Mouse (Mus musculus) heart, postnatal 0 days (tissue): ENCODE measurements around the gene Csnk1g1. TPM values are rescaled to one million over a fixed set of nuclear protein-coding genes. Genes with fewer than 3 reads are reported as not detected.

Source experiments
- ATAC-seq: fragments of 200-750 bp; cut with Nextera tagmentation; 2 replicates; pipeline ENCODE4 v1.8.0; 2017; ENCODE audit warnings: low read depth, moderate number of reproducible peaks, moderate library complexity; ENCODE audit not compliant: insufficient read depth
- DNase-seq: peaks from one replicate; pipeline ENCODE4 v3.0.0-alpha.2; 2016; ENCODE audit warnings: low spot score
- H3K27ac ChIP-seq: fragments of 300-500 bp; sonication (generic); 2 replicates; pipeline ENCODE4 v1.5.1; 2014; ENCODE audit warnings: low read depth, mild to moderate bottlenecking
- H3K27me3 ChIP-seq: fragments of 300-500 bp; sonication (generic); 2 replicates; pipeline ENCODE4 v1.6.1; 2014; ENCODE audit warnings: low read length, mixed read lengths; ENCODE audit not compliant: control insufficient read depth, insufficient read depth
- H3K36me3 ChIP-seq: fragments of 300-500 bp; sonication (generic); replicated peaks from 2 replicates; pipeline ENCODE4 v1.6.1; 2014; ENCODE audit warnings: low read length, mixed read lengths; ENCODE audit not compliant: control insufficient read depth, insufficient read depth
- H3K4me1 ChIP-seq: fragments of 300-500 bp; sonication (generic); 2 replicates; pipeline ENCODE4 v1.6.1; 2014; ENCODE audit warnings: antibody characterized with exemption; ENCODE audit not compliant: control insufficient read depth, insufficient read depth
- H3K4me2 ChIP-seq: fragments of 300-500 bp; sonication (generic); 2 replicates; pipeline ENCODE4 v1.6.1; 2014; ENCODE audit warnings: low read depth, mild to moderate bottlenecking, low read length, moderate library complexity
- H3K4me3 ChIP-seq: fragments of 300-500 bp; sonication (generic); 2 replicates; pipeline ENCODE4 v1.5.1; 2014; ENCODE audit warnings: low read depth, low read length
- H3K9ac ChIP-seq: fragments of 300-500 bp; sonication (generic); replicated peaks from 2 replicates; pipeline ENCODE4 v1.6.1; 2014; ENCODE audit warnings: low read depth, low read length, mixed read lengths
- H3K9me3 ChIP-seq: fragments of 300-500 bp; sonication (generic); replicated peaks from 2 replicates; pipeline ENCODE4 v1.6.1; 2016; ENCODE audit warnings: low read length; ENCODE audit not compliant: control insufficient read depth
- CTCF ChIP-seq: IDR thresholded peaks from 2 replicates; pipeline ENCODE4 v1.5.1; 2016; ENCODE audit warnings: antibody characterized with exemption, control low read depth, low read depth
- EP300 ChIP-seq: IDR thresholded peaks from 2 replicates; pipeline ENCODE4 v1.6.1; 2016; ENCODE audit warnings: antibody characterized with exemption, low read depth
- WGBS: fragments of 180-500 bp; shearing (Covaris S2); extraction: QIAGEN DNeasy Blood & Tissue Kit; methylation state at CpG from one replicate; pipeline ENCODE4 v1.1.7; 2014; 5-methylcytosine and 5-hydroxymethylcytosine counted together
- polyA plus RNA-seq: library from polyadenylated mRNA; unstranded; fragments of >200 nt; fragmentation: Nextera tagmentation; extraction: Ambion mirVana; gene quantifications from 2 replicates; pipeline ENCODE4 v1.2.1, GENCODE M21; 2015
- total RNA-seq: library from RNA; depleted of rRNA; stranded (reverse); fragments of >200 nt; gene quantifications from 2 replicates; pipeline ENCODE4 v1.2.3, GENCODE M21; 2014; ENCODE audit warnings: low replicate concordance

Csnk1g1 gene
- total and polyA plus RNA-seq, 2 experiments from 2014 or later: 6.0 to 17.1 TPM

DNA sequence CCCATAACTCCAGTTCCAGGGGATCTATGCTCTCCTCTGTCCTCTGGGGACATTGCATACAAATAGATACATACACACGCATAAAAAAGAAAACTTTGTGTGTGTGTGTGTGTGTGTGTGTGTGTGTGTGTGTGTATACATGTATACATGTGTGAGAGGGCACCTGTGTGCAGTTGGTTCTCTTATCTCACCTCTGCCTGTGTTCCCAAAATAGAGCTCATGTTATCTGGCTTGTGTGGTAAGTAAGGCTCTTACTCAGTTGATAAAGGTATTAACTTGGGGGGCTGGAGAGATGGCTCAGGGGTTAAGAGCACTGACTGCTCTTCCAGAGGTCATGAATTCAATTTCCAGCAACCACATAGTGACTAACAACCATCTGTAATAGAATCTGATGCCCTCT lies 8.3 kb downstream of the Csnk1g1 start:
- 40% methylated on average over 1 of the region's 1 CpGs for WGBS
- Histone ChIP-seq H3K9me3 (no peaks in the 10 kb centered on the region), H3K27ac (no peak overlapping the region)

DNA sequence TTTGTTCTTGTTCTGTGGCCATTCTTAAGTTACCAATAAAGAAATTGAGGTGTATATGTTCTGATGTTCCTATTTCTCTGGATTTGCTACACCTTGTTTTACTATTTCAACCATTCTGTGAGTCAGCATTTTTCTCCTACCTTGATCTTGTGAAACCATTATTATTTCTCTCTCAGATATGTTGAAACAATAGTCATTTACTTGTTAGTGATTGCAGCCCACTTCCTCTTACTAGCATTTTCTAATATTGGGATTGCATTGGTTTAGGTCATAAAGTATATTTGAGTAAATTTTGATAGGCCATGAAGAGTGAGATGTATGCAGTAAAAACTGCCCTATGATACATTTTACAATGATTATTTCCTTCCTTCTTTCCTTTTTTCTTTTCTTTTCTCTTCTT lies 19.7 kb downstream of the Csnk1g1 start:
- Histone ChIP-seq H3K27me3 (no peaks in the 10 kb centered on the region), H3K27ac (no peak overlapping the region), H3K4me3 (no peak overlapping the region), H3K9ac (no peak overlapping the region), H3K36me3 (0 out of 2 replicates have a peak, but pooled peaks cover 3% of the 10 kb centered on the region), H3K9me3 (no peaks in the 10 kb centered on the region), H3K4me2 (no peak overlapping the region), H3K4me1 (peaks cover 7% of the 10 kb centered on the region; the same call in 1 of the 2 replicates)
- TF ChIP-seq EP300: no peak
- no peak for TF ChIP-seq CTCF
- DNase-seq: no peak
- ATAC-seq: no peak

More for the DNA sequence above, 8.3 kb downstream of the Csnk1g1 start:
- TF ChIP-seq EP300: no peak
- no peak for TF ChIP-seq CTCF
- ATAC-seq (no peak), DNase-seq (no peak)
- Histone ChIP-seq H3K36me3 (no peaks in the 10 kb centered on the region), H3K27me3 (no peaks in the 10 kb centered on the region), H3K4me1 (no peaks in the 10 kb centered on the region), H3K9ac (no peak overlapping the region), H3K4me3 (no peak overlapping the region), H3K4me2 (no peak overlapping the region)

DNA sequence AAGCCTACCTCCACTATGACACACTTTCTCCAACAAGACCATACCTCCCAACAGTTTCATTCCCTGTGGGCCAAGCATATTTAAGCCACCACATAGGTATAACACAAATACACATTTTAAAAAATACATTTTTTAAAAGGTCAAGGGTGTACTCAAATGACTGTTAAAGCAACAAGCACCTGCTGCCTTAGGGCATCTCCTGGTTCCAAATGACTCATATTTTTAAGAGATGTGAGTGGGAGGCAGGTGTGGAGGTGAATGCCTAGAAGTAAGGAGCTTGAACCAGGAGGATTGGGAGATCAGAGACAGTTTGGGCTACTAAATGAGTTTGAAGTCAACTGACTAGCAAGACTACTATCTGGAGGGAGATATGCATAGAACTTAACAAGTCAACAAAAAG lies 21.1 kb downstream of the Csnk1g1 start:
- no peak overlapping the region for H3K27ac ChIP-seq
- no peaks in the 10 kb centered on the region for H3K27me3 ChIP-seq
- no peaks in the 10 kb centered on the region for H3K9me3 ChIP-seq
- no peak overlapping the region for H3K9ac ChIP-seq
- H3K4me3 ChIP-seq: no peak overlapping the region
- 0 out of 2 replicates have a peak, but pooled peaks cover 3% of the 10 kb centered on the region for H3K36me3 ChIP-seq
- TF ChIP-seq EP300 (no peak), CTCF (no peak)
- no peak overlapping the region for H3K4me2 ChIP-seq
- DNase-seq: no peak
- H3K4me1 ChIP-seq: peaks cover 7% of the 10 kb centered on the region; the same call in 1 of the 2 replicates
- no peak for ATAC-seq

DNA sequence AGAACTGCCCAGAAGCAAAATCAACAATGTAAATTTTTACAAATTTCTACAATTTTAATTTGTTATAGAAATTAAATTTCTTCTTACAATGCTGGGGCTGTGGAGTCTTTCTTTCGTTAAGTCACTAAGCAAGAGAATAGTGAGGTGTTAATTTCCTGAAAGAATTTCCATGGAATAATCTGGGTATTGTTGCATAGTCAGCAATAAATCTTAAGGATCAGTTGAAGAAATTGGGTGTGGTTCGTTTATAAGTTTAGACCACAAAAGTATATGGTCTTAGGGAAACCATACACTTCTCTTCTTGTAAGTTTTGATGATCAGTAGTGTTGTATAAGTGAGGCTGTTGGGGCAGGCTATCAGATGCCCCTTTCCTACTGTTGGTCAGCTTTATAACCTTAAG lies 28.8 kb downstream of the Csnk1g1 start:
- 87% methylated on average over 2 of the region's 2 CpGs for WGBS
- ATAC-seq (no peak), DNase-seq (no peak)
- Histone ChIP-seq H3K27me3 (no peaks in the 10 kb centered on the region), H3K27ac (no peak overlapping the region), H3K4me1 (no peaks in the 10 kb centered on the region), H3K4me2 (no peak overlapping the region), H3K9ac (no peak overlapping the region), H3K36me3 (no peaks in the 10 kb centered on the region), H3K4me3 (no peak overlapping the region), H3K9me3 (no peaks in the 10 kb centered on the region)
- TF ChIP-seq CTCF (no peak), EP300 (no peak)

DNA sequence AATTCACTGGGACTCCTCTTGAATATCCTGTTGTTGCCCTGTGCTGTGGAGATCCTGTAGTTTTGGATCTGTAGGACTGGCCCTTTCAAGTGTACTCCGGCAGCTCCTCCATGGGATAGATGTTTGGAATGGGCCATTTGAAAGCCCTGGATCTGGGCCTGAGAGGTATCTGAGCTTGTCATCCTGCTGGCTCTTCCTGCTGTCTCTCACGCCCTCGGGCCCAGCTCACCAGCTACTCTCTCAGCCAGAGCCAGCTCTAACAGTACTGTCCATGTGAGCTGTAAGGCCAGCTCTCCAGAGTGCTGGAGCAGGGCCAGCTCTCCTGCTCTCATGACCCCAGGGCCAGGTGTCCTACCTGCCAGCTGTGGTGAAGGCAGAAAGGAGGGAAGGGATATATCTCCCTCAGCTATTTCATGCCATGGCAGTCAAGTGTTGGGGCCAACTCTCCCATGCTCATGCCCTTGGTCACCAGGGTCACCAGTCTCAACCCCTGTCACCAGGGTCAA lies 42.4 kb downstream of the Csnk1g1 start:
- ATAC-seq (no peak), DNase-seq (no peak)
- H3K27ac ChIP-seq: no peak overlapping the region
- H3K9me3 ChIP-seq: no peaks in the 10 kb centered on the region
- no peak overlapping the region for H3K9ac ChIP-seq
- H3K36me3 ChIP-seq: peaks cover 3% of the 10 kb centered on the region; the same call in 1 of the 2 replicates
- TF ChIP-seq EP300 (no peak), CTCF (no peak)
- WGBS: 74% methylated on average over 3 of the region's 3 CpGs
- no peaks in the 10 kb centered on the region for H3K27me3 ChIP-seq
- H3K4me2 ChIP-seq: no peak overlapping the region
- no peaks in the 10 kb centered on the region for H3K4me1 ChIP-seq
- H3K4me3 ChIP-seq: no peak overlapping the region

DNA sequence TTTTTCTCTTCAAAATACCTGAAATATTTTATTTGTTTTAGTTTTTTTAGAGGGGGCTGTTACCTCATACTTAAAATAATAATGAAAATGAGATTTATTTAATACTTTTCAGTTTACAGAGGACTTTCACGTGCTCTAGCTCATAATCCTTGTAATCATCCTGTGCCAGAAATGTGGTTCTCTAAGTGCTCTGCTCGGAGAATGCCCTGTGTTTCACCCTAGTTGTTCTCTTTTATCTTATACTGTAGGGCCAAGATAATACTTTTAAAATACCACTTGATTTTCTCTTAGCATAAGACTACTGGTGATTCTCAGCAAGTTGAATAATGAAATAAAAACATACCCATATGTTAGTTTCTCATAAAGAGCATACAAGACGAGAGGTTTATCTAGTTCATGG lies 61.3 kb downstream of the Csnk1g1 start:
- no peak overlapping the region for H3K9ac ChIP-seq
- 35% methylated on average over 3 of the region's 3 CpGs for WGBS
- H3K36me3 ChIP-seq: no peaks in the 10 kb centered on the region
- no peak for TF ChIP-seq CTCF
- TF ChIP-seq EP300: no peak
- 0 out of 2 replicates have a peak, but pooled peaks cover 5% of the 10 kb centered on the region for H3K4me1 ChIP-seq
- no peak for DNase-seq
- H3K4me2 ChIP-seq: no peak overlapping the region
- H3K27ac ChIP-seq: no peak overlapping the region
- no peak for ATAC-seq
- no peaks in the 10 kb centered on the region for H3K9me3 ChIP-seq
- H3K27me3 ChIP-seq: no peaks in the 10 kb centered on the region
- H3K4me3 ChIP-seq: no peak overlapping the region
